Mouse (Mus musculus): ENCODE data around the gene Mis12. TPM values are rescaled to one million over a fixed set of nuclear protein-coding genes. Genes with fewer than 3 reads are reported as not detected.

Mis12 gene
- 1 to 10 TPM; 5.0 to 6.7 TPM for total RNA-seq (2021)
- long read RNA-seq, experiment 1, transcript Mis12-201 (3 exons, 3,003 nt) = major isoform, 5 of 7 reads
- long read RNA-seq, experiment 1, partial matches to known transcripts = 0 of 7 reads
- long read RNA-seq, experiment 1, other reads (novel, unspliced or antisense) = 2 of 7 reads
- long read RNA-seq, experiment 2, partial matches to known transcripts = 0 of 8 reads
- long read RNA-seq, experiment 2, other reads (novel, unspliced or antisense) = 4 of 8 reads

GRCm38 (mm10) chr11:71019201-71020068 lies at the start of gene Mis12, which contains the start of gene Derl2:
Gene Mis12 (plus strand): TSS chr11:71019611.
Gene Derl2 (minus strand): TSS chr11:71019841.
- peak; percentile 99 for DNase-seq (ENCODE audit: low spot score)

- peak; percentile 94 for DNase-seq (ENCODE audit: low spot score)
These were observed 49.4 kb upstream of the Mis12 start, which contains the start of the genes Nup88 and Rpain for GRCm38 (mm10) chr11:70969821-70970559. Gene Nup88 (minus strand): TSS chr11:70969973. Gene Rpain (plus strand): TSS chr11:70970213.

GRCm38 (mm10) chr11:70970560-70971540 lies 48.6 kb upstream of the Mis12 start:
- no peak for DNase-seq (ENCODE audit: low spot score)

- DNase-seq (ENCODE audit: low spot score) = no peak
These were observed 46.8 kb upstream of the Mis12 start for GRCm38 (mm10) chr11:70972586-70972985.

GRCm38 (mm10) chr11:70973947-70974346 lies 45.5 kb upstream of the Mis12 start:
- no peak for DNase-seq (ENCODE audit: low spot score)

- no peak for DNase-seq (ENCODE audit: low spot score)
These were observed 44.2 kb upstream of the Mis12 start for GRCm38 (mm10) chr11:70975193-70975592.

GRCm38 (mm10) chr11:70977293-70977692 lies 42.1 kb upstream of the Mis12 start:
- no peak for DNase-seq (ENCODE audit: low spot score)

GRCm38 (mm10) chr11:70980232-70980631 lies 39.2 kb upstream of the Mis12 start:
- no peak for DNase-seq (ENCODE audit: low spot score)

GRCm38 (mm10) chr11:70980751-70981510 lies 38.5 kb upstream of the Mis12 start:
- no peak for DNase-seq (ENCODE audit: low spot score)

GRCm38 (mm10) chr11:70982030-70982429 lies 37.4 kb upstream of the Mis12 start:
- no peak for DNase-seq (ENCODE audit: low spot score)

GRCm38 (mm10) chr11:70982557-70983228 lies 36.7 kb upstream of the Mis12 start, which contains the start of gene C1qbp:
Gene C1qbp (minus strand): TSS chr11:70983026.
- DNase-seq (ENCODE audit: low spot score) = peak; percentile 94

- no peak for DNase-seq (ENCODE audit: low spot score)
These were observed 18.2 kb upstream of the Mis12 start for GRCm38 (mm10) chr11:71001167-71001566.

GRCm38 (mm10) chr11:71003611-71004315 lies 15.6 kb upstream of the Mis12 start:
- no peak for DNase-seq (ENCODE audit: low spot score)

GRCm38 (mm10) chr11:71004316-71004773 lies 15.1 kb upstream of the Mis12 start, which contains the start of gene Dhx33:
Gene Dhx33 (minus strand): TSS chr11:71004437.
- peak; percentile 97 for DNase-seq (ENCODE audit: low spot score)

- DNase-seq (ENCODE audit: low spot score) = no peak
These were observed 14.4 kb upstream of the Mis12 start for GRCm38 (mm10) chr11:71005046-71005445.

- DNase-seq (ENCODE audit: low spot score) = no peak
These were observed 12.4 kb upstream of the Mis12 start for GRCm38 (mm10) chr11:71007026-71007425.

- no peak for DNase-seq (ENCODE audit: low spot score)
These were observed 11.6 kb upstream of the Mis12 start for GRCm38 (mm10) chr11:71007831-71008230.

- peak; percentile 62 for DNase-seq (ENCODE audit: low spot score)
These were observed 11.1 kb upstream of the Mis12 start for GRCm38 (mm10) chr11:71008321-71008720.

Data from gastrocnemius, adult 18-20 months (tissue).